Mouse (Mus musculus) midbrain, embryonic 16.5 days (tissue): Measurements from ENCODE around the gene Umps. TPM values are rescaled to one million over a fixed set of nuclear protein-coding genes. Genes with fewer than 3 reads are reported as not detected.

Source experiments
- ATAC-seq: fragments of 200-750 bp; cut with Nextera tagmentation; 2 replicates; pipeline ENCODE4 v1.8.0; 2017; ENCODE audit warnings: moderate TSS enrichment
- H3K27ac ChIP-seq: fragments of 300-500 bp; sonication (generic); 2 replicates; pipeline ENCODE4 v1.5.1; 2014; ENCODE audit warnings: mild to moderate bottlenecking, low read length, mixed read lengths
- H3K27me3 ChIP-seq: fragments of 300-500 bp; sonication (generic); 2 replicates; pipeline ENCODE4 v1.6.1; 2014; ENCODE audit warnings: low read depth, low read length, mixed read lengths; ENCODE audit not compliant: control insufficient read depth, insufficient read depth
- H3K36me3 ChIP-seq: fragments of 300-500 bp; sonication (generic); 2 replicates; pipeline ENCODE4 v1.6.1; 2014; ENCODE audit warnings: mild to moderate bottlenecking, low read length, moderate library complexity, mixed read lengths; ENCODE audit not compliant: control insufficient read depth, insufficient read depth
- H3K4me1 ChIP-seq: fragments of 300-500 bp; sonication (generic); 2 replicates; pipeline ENCODE4 v1.6.1; 2014; ENCODE audit warnings: mild to moderate bottlenecking, low read length, mixed read lengths; ENCODE audit not compliant: control insufficient read depth, insufficient read depth
- H3K4me2 ChIP-seq: fragments of 300-500 bp; sonication (generic); 2 replicates; pipeline ENCODE4 v1.6.1; 2014; ENCODE audit warnings: mild to moderate bottlenecking, low read length, mixed read lengths
- H3K4me3 ChIP-seq: fragments of 300-500 bp; sonication (generic); 2 replicates; pipeline ENCODE4 v1.5.1; 2014; ENCODE audit warnings: low read depth, mild to moderate bottlenecking, low read length, moderate library complexity, mixed read lengths
- H3K9ac ChIP-seq: fragments of 300-500 bp; sonication (generic); 2 replicates; pipeline ENCODE4 v1.6.1; 2014; ENCODE audit warnings: low read depth, low read length, mixed read lengths
- H3K9me3 ChIP-seq: fragments of 300-500 bp; sonication (generic); replicated peaks from 2 replicates; pipeline ENCODE4 v1.6.1; 2014; ENCODE audit warnings: mild to moderate bottlenecking, low read length, mixed read lengths; ENCODE audit not compliant: control insufficient read depth, poor library complexity, severe bottlenecking
- WGBS: fragments of 180-500 bp; shearing (Covaris S2); extraction: QIAGEN DNeasy Blood & Tissue Kit; methylation state at CpG from one replicate; pipeline ENCODE4 v1.1.7; 2014; 5-methylcytosine and 5-hydroxymethylcytosine counted together
- polyA plus RNA-seq: library from polyadenylated mRNA; unstranded; fragments of >200 nt; fragmentation: Nextera tagmentation; extraction: Ambion mirVana; gene quantifications from 2 replicates; pipeline ENCODE4 v1.2.1, GENCODE M21; 2015

The Umps gene
- polyA plus RNA-seq = 23.5 and 24.1 TPM in 2 replicates

DNA sequence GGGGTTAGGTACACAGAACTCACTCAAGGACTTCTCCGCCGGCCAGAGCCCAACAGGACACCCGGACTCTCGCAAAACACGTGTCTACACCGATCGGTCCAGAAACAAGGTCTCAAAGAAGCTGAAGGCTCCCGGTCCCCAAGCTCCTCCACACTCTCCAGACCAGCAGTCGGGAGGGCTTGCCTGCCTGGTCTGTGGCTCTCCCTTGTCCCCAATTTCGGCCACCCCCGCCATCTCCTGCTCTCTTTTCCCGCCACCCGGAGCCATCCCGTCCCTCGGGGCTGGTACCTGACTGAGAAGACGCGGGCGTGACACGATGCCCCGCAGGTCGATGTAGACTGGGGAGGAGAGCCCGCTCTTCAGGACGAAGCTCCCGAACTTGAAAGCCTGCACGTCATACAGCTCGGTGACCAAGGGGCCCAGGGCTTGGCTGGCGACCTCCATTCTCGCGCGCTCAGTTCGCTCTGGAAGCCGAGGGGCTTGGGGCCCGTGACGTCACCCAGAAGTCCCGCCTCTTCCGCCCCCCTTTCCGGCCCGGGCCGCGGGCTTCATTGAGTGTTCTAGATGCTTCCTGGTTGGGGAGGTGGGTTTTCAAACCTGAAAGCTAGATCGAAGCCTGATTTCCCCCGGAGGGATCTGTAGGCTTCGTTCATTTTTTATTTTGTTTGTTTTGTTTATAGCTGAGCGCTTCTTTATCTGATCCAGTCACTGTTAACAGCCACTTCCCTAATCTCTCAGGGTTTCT, at the start of gene Umps:
Gene Umps (minus strand): TSS at position 501 of the 745 bp plus-strand sequence.
- peaks cover 6% of the 10 kb centered on the region; the same call in 1 of the 2 replicates for H3K36me3 ChIP-seq
- peak within 1 kb of the TSS; percentile 77 for H3K4me3 ChIP-seq
- ATAC-seq = peak; percentile 96
- H3K27ac ChIP-seq = peak within 1 kb of the TSS; percentile 51
- peak within 1 kb of the TSS; percentile 76 for H3K9ac ChIP-seq
- H3K4me2 ChIP-seq = peak within 1 kb of the TSS; percentile 88
- H3K27me3 ChIP-seq = no peaks in the 10 kb centered on the region
- peaks cover 10% of the 10 kb centered on the region for H3K4me1 ChIP-seq
- H3K9me3 ChIP-seq = no peaks in the 10 kb centered on the region
- WGBS = 1% methylated on average over 44 of the region's 44 CpGs

DNA sequence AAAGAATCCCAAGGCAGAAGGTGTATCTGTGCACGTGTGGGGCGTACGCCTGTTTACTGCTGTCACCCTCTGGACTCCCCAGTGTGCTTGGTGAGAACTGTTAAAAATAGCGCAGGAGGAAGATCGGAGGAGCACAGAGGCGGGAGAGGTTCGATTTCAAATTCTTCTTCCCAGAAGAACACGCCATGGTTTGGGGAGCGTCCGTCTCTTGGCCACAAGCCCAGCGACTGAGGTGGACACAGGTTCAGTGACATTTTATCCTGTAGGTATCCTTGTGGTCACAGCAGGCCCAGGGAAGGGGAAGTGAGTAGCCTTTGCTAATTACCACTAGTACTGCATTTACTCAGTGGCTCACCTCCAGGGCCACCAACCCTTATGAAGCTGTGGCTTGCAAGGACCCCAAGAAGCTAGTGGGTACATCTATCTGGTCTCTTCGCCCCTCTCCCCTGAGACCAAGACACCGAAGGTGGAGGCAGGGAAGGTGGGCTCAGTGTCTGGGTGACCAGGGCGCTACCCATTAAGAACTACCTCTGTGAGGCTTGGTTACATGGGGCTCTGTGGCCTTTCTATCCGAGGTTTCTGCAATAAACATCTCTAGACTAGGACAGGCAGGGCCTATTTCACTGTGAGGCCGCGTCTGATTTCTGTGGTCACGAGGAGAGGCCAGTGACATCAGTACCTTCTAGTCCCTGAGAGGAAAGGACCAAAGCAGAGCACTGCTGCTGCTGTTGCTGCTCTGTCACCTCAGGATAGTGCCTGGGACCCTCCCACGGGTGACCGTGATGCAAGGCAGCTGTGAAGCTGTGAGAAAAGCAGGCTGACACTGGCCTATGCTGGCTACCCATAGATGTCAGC, 45.4 kb upstream of the Umps start:
- peaks cover 55% of the 10 kb centered on the region for H3K36me3 ChIP-seq

DNA sequence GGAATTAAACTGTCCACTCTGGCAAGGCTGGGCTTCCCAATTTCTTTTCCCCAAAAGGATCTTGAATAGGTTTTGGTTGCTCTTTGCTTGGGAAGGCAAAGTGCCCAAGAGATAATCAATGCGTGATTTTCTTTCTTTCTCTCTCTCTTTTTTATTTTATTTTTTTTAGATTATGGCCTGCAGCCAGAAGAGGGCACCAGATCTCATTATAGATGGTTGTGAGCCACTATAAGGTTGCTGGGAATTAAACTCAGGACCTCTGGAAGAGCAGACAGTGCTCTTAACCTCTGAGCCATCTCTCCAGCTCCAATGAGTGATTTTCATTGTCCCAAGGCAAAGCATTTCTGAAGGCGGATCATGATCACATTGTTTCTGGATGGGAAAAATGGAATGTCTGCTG, 42.7 kb upstream of the Umps start:
- Histone ChIP-seq H3K36me3 (peaks cover 36% of the 10 kb centered on the region), H3K9ac (no peak overlapping the region), H3K4me2 (no peak overlapping the region), H3K27ac (no peak overlapping the region), H3K4me3 (no peak overlapping the region), H3K4me1 (peaks cover 3% of the 10 kb centered on the region; the same call in 1 of the 2 replicates), H3K27me3 (no peaks in the 10 kb centered on the region), H3K9me3 (no peaks in the 10 kb centered on the region; the same call in 1 of the 2 replicates)
- whole genome bisulfite sequencing = 98% methylated on average over 2 of the region's 2 CpGs
- ATAC-seq = no peak

More for the DNA sequence above, 45.4 kb upstream of the Umps start:
- 95% methylated on average over 20 of the region's 20 CpGs for WGBS
- Histone ChIP-seq H3K4me1 (no peaks in the 10 kb centered on the region), H3K9ac (no peak overlapping the region), H3K9me3 (no peaks in the 10 kb centered on the region; the same call in 1 of the 2 replicates), H3K27ac (no peak overlapping the region), H3K4me2 (no peak overlapping the region), H3K4me3 (no peak overlapping the region), H3K27me3 (no peaks in the 10 kb centered on the region)
- ATAC-seq = no peak

DNA sequence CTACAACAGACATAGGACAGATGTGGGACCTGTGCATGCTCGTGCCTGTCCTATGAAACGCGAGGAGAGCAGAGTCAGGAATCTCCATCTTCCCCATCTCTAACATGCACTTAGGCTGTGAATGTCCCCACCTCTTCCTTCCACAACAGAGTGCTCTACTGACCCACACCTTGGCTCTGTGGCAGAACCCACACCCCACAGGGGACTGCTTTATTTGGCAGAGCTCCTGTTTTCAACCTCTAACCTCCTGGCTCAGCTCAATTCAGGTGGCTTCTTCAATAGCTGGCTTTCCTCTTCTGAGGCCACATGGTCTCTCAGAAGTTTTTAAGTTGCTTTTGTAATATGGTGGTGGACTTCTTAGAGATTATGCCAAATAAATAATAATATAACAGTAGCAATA, 39.1 kb upstream of the Umps start:
- H3K9me3 ChIP-seq = no peaks in the 10 kb centered on the region; the same call in 1 of the 2 replicates
- H3K36me3 ChIP-seq = peaks cover 17% of the 10 kb centered on the region
- no peak overlapping the region for H3K4me3 ChIP-seq
- H3K4me2 ChIP-seq = no peak overlapping the region
- no peak for ATAC-seq
- H3K27ac ChIP-seq = no peak overlapping the region
- no peaks in the 10 kb centered on the region for H3K27me3 ChIP-seq
- H3K4me1 ChIP-seq = peaks cover 10% of the 10 kb centered on the region
- H3K9ac ChIP-seq = no peak overlapping the region
- WGBS = 100% methylated on average over 3 of the region's 3 CpGs

DNA sequence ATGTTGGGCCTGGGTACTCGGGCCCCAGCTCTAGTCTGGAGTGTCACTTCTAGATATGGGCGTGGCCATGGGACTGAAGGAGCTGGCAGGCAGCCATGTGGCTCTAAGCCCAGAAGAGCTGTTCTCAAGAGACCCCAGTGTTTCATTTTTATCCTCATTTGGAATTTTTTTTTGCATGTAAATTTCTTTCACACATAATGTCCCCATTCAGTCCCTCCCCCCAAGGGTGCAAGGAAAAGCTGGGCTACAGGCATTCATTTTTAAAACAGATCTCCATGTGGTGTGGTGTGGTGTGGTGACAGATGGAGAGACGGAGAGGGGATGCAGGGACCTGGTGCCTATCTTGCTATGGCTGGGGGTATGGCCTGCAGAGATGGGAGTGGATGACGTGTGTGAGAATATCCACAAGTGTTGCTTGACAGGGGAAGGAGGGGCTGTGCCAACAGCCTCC, 37.3 kb upstream of the Umps start:
- Histone ChIP-seq H3K36me3 (no peaks in the 10 kb centered on the region), H3K4me3 (no peak overlapping the region), H3K9ac (no peak overlapping the region), H3K9me3 (no peaks in the 10 kb centered on the region), H3K27me3 (no peaks in the 10 kb centered on the region), H3K4me2 (no peak overlapping the region), H3K27ac (peak overlapping the region; percentile 71), H3K4me1 (peaks cover 10% of the 10 kb centered on the region)
- peak; percentile 83 for ATAC-seq
- 16% methylated on average over 4 of the region's 4 CpGs for WGBS

DNA sequence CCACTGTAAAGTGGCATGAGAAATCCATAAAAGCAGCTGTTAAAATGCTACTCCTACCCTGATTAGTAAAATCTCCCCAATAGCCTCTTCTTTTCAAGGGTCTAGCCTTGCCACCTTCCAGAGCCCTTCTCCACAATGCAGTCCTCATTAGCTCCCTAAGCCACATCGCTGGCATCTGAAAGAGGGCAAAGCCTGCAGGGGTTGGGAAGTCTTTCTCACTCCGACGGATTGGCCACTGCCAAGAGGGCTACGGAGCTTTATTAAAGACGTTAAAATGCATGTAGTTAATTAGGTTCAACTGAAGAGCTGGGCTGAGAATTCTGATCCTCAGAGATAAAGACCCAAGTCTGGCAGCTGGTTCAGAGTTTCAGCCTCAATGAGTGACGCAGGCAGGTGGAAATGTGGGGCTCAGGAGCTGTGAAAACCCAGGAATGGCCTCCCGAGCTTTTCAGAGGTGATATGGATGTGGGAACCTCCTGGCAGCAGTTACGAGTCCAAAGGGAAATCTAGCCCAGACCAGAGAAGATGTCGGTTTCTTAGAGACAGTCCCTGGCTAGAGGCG, 36.8 kb upstream of the Umps start:
- Histone ChIP-seq H3K27ac (peak overlapping the region; percentile 71), H3K9me3 (no peaks in the 10 kb centered on the region), H3K4me3 (no peak overlapping the region), H3K27me3 (no peaks in the 10 kb centered on the region), H3K4me2 (no peak overlapping the region), H3K36me3 (no peaks in the 10 kb centered on the region), H3K9ac (no peak overlapping the region), H3K4me1 (peaks cover 10% of the 10 kb centered on the region)
- WGBS = 27% methylated on average over 10 of the region's 10 CpGs
- 0 out of 2 replicates have a peak, but pooled peaks have one; percentile 43 for ATAC-seq

DNA sequence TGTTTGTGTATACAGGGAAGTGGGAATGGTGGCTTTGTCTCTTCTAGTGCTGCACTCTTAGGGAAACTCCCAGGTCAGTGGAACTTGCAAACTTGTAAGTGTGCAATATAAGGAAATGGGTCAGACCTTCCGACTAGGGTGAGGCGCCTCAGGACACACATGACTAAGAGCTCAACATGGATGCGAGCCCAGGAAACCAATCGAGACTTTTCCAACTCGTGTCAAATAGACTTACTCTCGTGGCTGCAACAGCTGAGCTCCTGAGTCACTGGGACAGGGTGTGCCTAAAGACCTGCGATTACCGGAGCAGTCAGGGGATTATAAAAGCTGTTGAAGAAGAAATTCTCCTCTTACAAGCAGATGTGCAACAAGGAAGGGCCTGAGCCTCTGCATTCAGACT, 33.9 kb upstream of the Umps start:
- Histone ChIP-seq H3K4me1 (peaks cover 10% of the 10 kb centered on the region), H3K4me3 (no peak overlapping the region), H3K9me3 (no peaks in the 10 kb centered on the region), H3K36me3 (no peaks in the 10 kb centered on the region), H3K9ac (no peak overlapping the region), H3K27ac (no peak overlapping the region), H3K4me2 (no peak overlapping the region), H3K27me3 (no peaks in the 10 kb centered on the region)
- no peak for ATAC-seq
- WGBS = 77% methylated on average over 8 of the region's 8 CpGs

DNA sequence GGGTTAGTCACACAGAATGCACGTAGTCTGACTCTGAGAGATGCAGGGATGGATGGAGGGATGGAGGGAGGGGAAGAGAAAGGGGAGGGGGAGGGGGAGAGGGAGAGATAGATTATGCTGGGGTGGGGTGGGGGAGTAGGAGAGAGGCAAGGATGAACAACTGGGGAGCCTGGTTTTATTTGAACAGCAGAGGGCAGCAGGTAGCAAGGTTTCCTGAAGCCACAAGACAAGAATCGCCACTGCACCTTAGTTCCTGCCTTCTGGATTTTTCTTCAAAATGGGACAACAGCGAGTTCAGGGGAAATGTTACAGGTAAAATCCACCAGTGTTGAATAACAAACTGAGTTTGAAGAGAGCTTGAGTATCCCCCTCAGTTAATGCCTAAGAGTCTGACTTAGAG, 32.5 kb upstream of the Umps start:
- H3K9me3 ChIP-seq = no peaks in the 10 kb centered on the region
- H3K27me3 ChIP-seq = no peaks in the 10 kb centered on the region
- H3K4me3 ChIP-seq = no peak overlapping the region
- H3K27ac ChIP-seq = no peak overlapping the region
- no peak overlapping the region for H3K9ac ChIP-seq
- ATAC-seq = no peak
- 30% methylated on average over 3 of the region's 3 CpGs for WGBS
- no peaks in the 10 kb centered on the region for H3K36me3 ChIP-seq
- peaks cover 7% of the 10 kb centered on the region for H3K4me1 ChIP-seq
- no peak overlapping the region for H3K4me2 ChIP-seq
